Mouse (Mus musculus) limb, embryonic 13.5 days (tissue): ENCODE measurements around the gene Eif4a3. TPM values are rescaled to one million over a fixed set of nuclear protein-coding genes. Genes with fewer than 3 reads are reported as not detected.

Experiments used
- ATAC-seq: fragments of 200-750 bp; cut with Nextera tagmentation; 2 replicates; pipeline ENCODE4 v1.8.0; 2017; ENCODE audit warnings: low read depth, moderate number of reproducible peaks, moderate TSS enrichment; ENCODE audit not compliant: low FRiP score
- H3K27ac ChIP-seq: fragments of 300-500 bp; sonication (generic); 2 replicates; pipeline ENCODE4 v1.5.1; 2015; ENCODE audit warnings: inconsistent platforms, mild to moderate bottlenecking, moderate library complexity
- H3K27me3 ChIP-seq: fragments of 300-500 bp; sonication (generic); 2 replicates; pipeline ENCODE4 v1.6.1; 2015; ENCODE audit warnings: mild to moderate bottlenecking, inconsistent platforms
- H3K36me3 ChIP-seq: fragments of 300-500 bp; sonication (generic); 2 replicates; pipeline ENCODE4 v1.6.1; 2015; ENCODE audit warnings: inconsistent platforms, mild to moderate bottlenecking, moderate library complexity
- H3K4me1 ChIP-seq: fragments of 300-500 bp; sonication (generic); 2 replicates; pipeline ENCODE4 v1.6.1; 2015; ENCODE audit warnings: inconsistent platforms
- H3K4me2 ChIP-seq: fragments of 300-500 bp; sonication (generic); replicated peaks from 2 replicates; pipeline ENCODE4 v1.6.1; 2015; ENCODE audit warnings: inconsistent platforms, mild to moderate bottlenecking, moderate library complexity
- H3K4me3 ChIP-seq: fragments of 300-500 bp; sonication (generic); 2 replicates; pipeline ENCODE4 v1.5.1; 2015; ENCODE audit warnings: moderate library complexity, mild to moderate bottlenecking, inconsistent platforms
- H3K9ac ChIP-seq: fragments of 300-500 bp; sonication (generic); 2 replicates; pipeline ENCODE4 v1.6.1; 2015; ENCODE audit warnings: mild to moderate bottlenecking, inconsistent platforms
- H3K9me3 ChIP-seq: fragments of 300-500 bp; sonication (generic); 2 replicates; pipeline ENCODE4 v1.6.1; 2016; ENCODE audit warnings: inconsistent platforms
- WGBS: fragments of 180-500 bp; shearing (Covaris S2); methylation state at CpG from one replicate; pipeline ENCODE4 v1.1.7; 2015; 5-methylcytosine and 5-hydroxymethylcytosine counted together
- polyA plus RNA-seq: library from polyadenylated mRNA; unstranded; fragments of >200 nt; fragmentation: Nextera tagmentation; extraction: Ambion mirVana; gene quantifications from 2 replicates; pipeline ENCODE4 v1.2.1, GENCODE M21; 2015

Eif4a3 gene
- 386 and 387 TPM in 2 replicates for polyA plus RNA-seq

DNA sequence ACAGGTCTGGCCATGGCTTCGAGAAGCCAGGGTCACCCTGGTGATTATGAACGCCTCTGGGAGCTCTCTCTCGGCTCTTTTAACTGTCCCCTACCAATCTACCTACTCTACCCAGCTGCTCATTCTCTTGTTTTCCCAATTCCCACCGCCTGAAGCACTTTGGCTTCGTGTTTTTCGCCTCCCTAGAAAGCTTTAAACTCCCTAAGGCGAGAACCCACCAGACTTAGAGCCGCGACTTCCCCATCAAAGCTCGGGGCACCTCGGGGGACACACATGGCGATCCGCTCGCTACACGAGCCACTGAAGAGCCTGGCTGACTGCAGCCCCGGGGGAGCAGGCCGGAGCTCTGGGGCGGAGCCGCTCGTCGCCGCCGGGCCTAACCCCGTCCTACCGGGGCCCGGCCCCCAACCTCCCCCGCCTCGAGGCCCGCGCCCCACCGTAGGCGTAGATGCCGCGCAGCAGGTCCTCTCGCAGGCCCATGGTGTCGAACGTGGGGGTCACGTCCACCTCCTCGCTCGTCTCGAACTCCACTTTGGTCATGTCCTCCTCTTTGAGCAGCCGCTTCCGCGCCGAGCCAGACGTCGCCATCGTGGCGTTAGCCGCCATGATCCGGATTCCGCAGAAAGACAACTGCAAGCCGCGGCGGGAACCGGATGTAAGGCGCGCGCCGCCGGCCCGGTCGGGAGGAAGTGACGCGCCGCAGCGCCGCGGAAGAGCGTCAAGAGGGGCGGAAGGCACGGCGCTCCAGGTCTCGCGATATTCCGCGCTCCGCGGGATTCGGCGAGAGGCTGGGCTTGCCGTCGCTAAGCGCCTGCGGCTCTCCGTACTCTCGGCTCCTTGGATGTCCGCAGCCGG, at the start of gene Eif4a3:
Gene Eif4a3, minus strand, starts transcription at position 699 of the 855 bp plus-strand sequence.
- ATAC-seq = peak; percentile 95
- peak within 1 kb of the TSS; percentile 84 for H3K27ac ChIP-seq
- no peaks in the 10 kb centered on the region for H3K9me3 ChIP-seq
- WGBS = under 1% methylated on average over 89 of the region's 89 CpGs
- peaks cover 21% of the 10 kb centered on the region for H3K4me1 ChIP-seq
- H3K4me3 ChIP-seq = peak within 1 kb of the TSS; percentile 98
- H3K27me3 ChIP-seq = peaks cover 7% of the 10 kb centered on the region; the same call in 1 of the 2 replicates
- H3K4me2 ChIP-seq = peak within 1 kb of the TSS; percentile 87
- H3K36me3 ChIP-seq = peaks cover 35% of the 10 kb centered on the region
- H3K9ac ChIP-seq = peak within 1 kb of the TSS; percentile 99

GRCm38 (mm10) chr11:119347125-119347524, 47.2 kb upstream of the Eif4a3 start:
- Histone ChIP-seq H3K36me3 (peaks cover 10% of the 10 kb centered on the region; the same call in 1 of the 2 replicates), H3K4me2 (no peak overlapping the region), H3K27me3 (no peaks in the 10 kb centered on the region), H3K9ac (no peak overlapping the region), H3K27ac (no peak overlapping the region), H3K9me3 (no peaks in the 10 kb centered on the region), H3K4me3 (no peak overlapping the region), H3K4me1 (no peaks in the 10 kb centered on the region)
- no peak for ATAC-seq
- WGBS = 84% methylated on average over 4 of the region's 4 CpGs

- Histone ChIP-seq H3K9me3 (no peaks in the 10 kb centered on the region), H3K9ac (no peak overlapping the region), H3K4me3 (no peak overlapping the region), H3K4me1 (no peaks in the 10 kb centered on the region), H3K36me3 (peaks cover 10% of the 10 kb centered on the region; the same call in 1 of the 2 replicates), H3K27me3 (no peaks in the 10 kb centered on the region), H3K4me2 (no peak overlapping the region), H3K27ac (no peak overlapping the region)
- 66% methylated on average over 6 of the region's 6 CpGs for WGBS
- no peak for ATAC-seq
Observed at GRCm38 (mm10) chr11:119344865-119345264, 45.0 kb upstream of the Eif4a3 start.

GRCm38 (mm10) chr11:119344178-119344577, 44.3 kb upstream of the Eif4a3 start:
- Histone ChIP-seq H3K9me3 (no peaks in the 10 kb centered on the region), H3K9ac (no peak overlapping the region; the same call in 1 of the 2 replicates), H3K4me1 (no peaks in the 10 kb centered on the region), H3K36me3 (peaks cover 10% of the 10 kb centered on the region; the same call in 1 of the 2 replicates), H3K27ac (no peak overlapping the region), H3K27me3 (no peaks in the 10 kb centered on the region), H3K4me3 (no peak overlapping the region), H3K4me2 (no peak overlapping the region)
- WGBS = 81% methylated on average over 8 of the region's 8 CpGs
- no peak for ATAC-seq

GRCm38 (mm10) chr11:119339637-119340036, 39.7 kb upstream of the Eif4a3 start:
- no peak overlapping the region for H3K4me2 ChIP-seq
- H3K4me1 ChIP-seq = no peaks in the 10 kb centered on the region
- peak overlapping the region; percentile 19 for H3K9ac ChIP-seq

DNA sequence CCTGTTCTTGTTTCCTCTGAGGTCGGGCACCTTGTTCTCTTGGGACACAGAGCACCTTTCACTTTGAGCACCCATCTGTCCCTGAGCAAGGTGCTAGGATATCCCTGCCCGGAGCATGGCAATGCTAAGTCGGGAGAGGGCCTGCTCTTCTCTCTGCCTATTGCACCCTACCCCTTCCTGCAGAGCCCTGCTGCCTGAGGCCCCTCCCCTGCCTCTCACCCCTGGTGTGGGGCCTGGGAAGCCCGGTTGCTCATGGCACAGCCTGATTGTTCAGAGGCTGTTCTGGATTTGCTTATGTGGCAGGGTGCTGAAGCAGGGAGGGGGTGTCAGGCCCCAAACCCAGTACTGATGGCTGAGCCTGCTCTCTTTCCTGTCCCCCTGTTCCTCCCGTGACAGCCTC, 39.3 kb upstream of the Eif4a3 start:
- Histone ChIP-seq H3K27ac (no peak overlapping the region), H3K36me3 (no peaks in the 10 kb centered on the region), H3K9me3 (no peaks in the 10 kb centered on the region), H3K4me2 (no peak overlapping the region), H3K27me3 (no peaks in the 10 kb centered on the region), H3K4me1 (no peaks in the 10 kb centered on the region), H3K4me3 (no peak overlapping the region), H3K9ac (peak overlapping the region; percentile 19)
- WGBS = 51% methylated on average over 5 of the region's 5 CpGs
- ATAC-seq = no peak

More at GRCm38 (mm10) chr11:119339637-119340036, 39.7 kb upstream of the Eif4a3 start:
- H3K27ac ChIP-seq = no peak overlapping the region
- H3K9me3 ChIP-seq = no peaks in the 10 kb centered on the region
- H3K27me3 ChIP-seq = no peaks in the 10 kb centered on the region
- ATAC-seq = no peak
- no peak overlapping the region for H3K4me3 ChIP-seq
- 7% methylated on average over 5 of the region's 5 CpGs for WGBS
- H3K36me3 ChIP-seq = 0 out of 2 replicates have a peak, but pooled peaks cover 3% of the 10 kb centered on the region

GRCm38 (mm10) chr11:119338271-119339059, 38.6 kb upstream of the Eif4a3 start:
- H3K4me2 ChIP-seq = no peak overlapping the region
- WGBS = 83% methylated on average over 10 of the region's 10 CpGs
- H3K4me1 ChIP-seq = no peaks in the 10 kb centered on the region
- 0 out of 2 replicates have a peak, but pooled peaks cover 6% of the 10 kb centered on the region for H3K27me3 ChIP-seq
- H3K4me3 ChIP-seq = no peak overlapping the region
- no peak overlapping the region for H3K27ac ChIP-seq
- ATAC-seq = no peak
- 0 out of 2 replicates have a peak overlapping the region, but pooled peaks have one; percentile 19 for H3K9ac ChIP-seq
- H3K9me3 ChIP-seq = no peaks in the 10 kb centered on the region
- no peaks in the 10 kb centered on the region for H3K36me3 ChIP-seq

- H3K36me3 ChIP-seq = no peaks in the 10 kb centered on the region
- WGBS = 36% methylated on average over 3 of the region's 3 CpGs
Observed at GRCm38 (mm10) chr11:119331970-119332369, 32.1 kb upstream of the Eif4a3 start.

GRCm38 (mm10) chr11:119330592-119330991, 30.7 kb upstream of the Eif4a3 start:
- 77% methylated on average over 4 of the region's 4 CpGs for WGBS
- peaks cover 12% of the 10 kb centered on the region; the same call in 1 of the 2 replicates for H3K27me3 ChIP-seq
- no peak for ATAC-seq
- H3K9ac ChIP-seq = no peak overlapping the region
- no peaks in the 10 kb centered on the region for H3K36me3 ChIP-seq
- H3K4me3 ChIP-seq = no peak overlapping the region
- H3K9me3 ChIP-seq = no peaks in the 10 kb centered on the region
- H3K4me2 ChIP-seq = no peak overlapping the region
- H3K4me1 ChIP-seq = no peaks in the 10 kb centered on the region
- H3K27ac ChIP-seq = no peak overlapping the region

More at GRCm38 (mm10) chr11:119331970-119332369, 32.1 kb upstream of the Eif4a3 start:
- no peaks in the 10 kb centered on the region for H3K4me1 ChIP-seq
- ATAC-seq = no peak
- peaks cover 12% of the 10 kb centered on the region; the same call in 1 of the 2 replicates for H3K27me3 ChIP-seq
- H3K9me3 ChIP-seq = no peaks in the 10 kb centered on the region
- H3K4me2 ChIP-seq = no peak overlapping the region
- H3K27ac ChIP-seq = no peak overlapping the region
- H3K9ac ChIP-seq = no peak overlapping the region
- no peak overlapping the region for H3K4me3 ChIP-seq

- Histone ChIP-seq H3K9me3 (no peaks in the 10 kb centered on the region; the same call in 1 of the 2 replicates), H3K36me3 (no peaks in the 10 kb centered on the region), H3K27ac (no peak overlapping the region), H3K4me3 (no peak overlapping the region), H3K4me1 (no peaks in the 10 kb centered on the region), H3K4me2 (no peak overlapping the region), H3K27me3 (peaks cover 9% of the 10 kb centered on the region; the same call in 1 of the 2 replicates), H3K9ac (no peak overlapping the region)
- ATAC-seq = no peak
- WGBS = 68% methylated on average over 1 of the region's 1 CpGs
Observed at GRCm38 (mm10) chr11:119325068-119325467, 25.2 kb upstream of the Eif4a3 start.

GRCm38 (mm10) chr11:119322521-119322920, 22.6 kb upstream of the Eif4a3 start:
- Histone ChIP-seq H3K4me2 (no peak overlapping the region), H3K4me1 (no peaks in the 10 kb centered on the region), H3K27me3 (peaks cover 9% of the 10 kb centered on the region; the same call in 1 of the 2 replicates), H3K27ac (no peak overlapping the region), H3K9me3 (no peaks in the 10 kb centered on the region; the same call in 1 of the 2 replicates), H3K4me3 (no peak overlapping the region), H3K9ac (0 out of 2 replicates have a peak overlapping the region, but pooled peaks have one; percentile 31), H3K36me3 (no peaks in the 10 kb centered on the region)
- WGBS = 80% methylated on average over 13 of the region's 13 CpGs
- no peak for ATAC-seq
